Mouse (Mus musculus): ENCODE measurements around the gene Ube2c. TPM values are rescaled to one million over a fixed set of nuclear protein-coding genes. Genes with fewer than 3 reads are reported as not detected.

Ube2c gene
- total and polyA plus RNA-seq, 3 experiments, result 177 to 365 (median 257) TPM

GRCm38 (mm10) chr2:164787032-164787431, 17.3 kb downstream of the Ube2c start:
- Histone ChIP-seq H3K27ac (ENCODE audit: control insufficient read depth, low read depth, low read length) (no peak overlapping the region), H3K79me2 (ENCODE audit: control insufficient read depth, insufficient read depth, low read length, poor library complexity) (no peaks in the 10 kb centered on the region; the same call in 1 of the 2 replicates), H3K4me3 (ENCODE audit: control insufficient read depth in 1 of 2, insufficient read depth in 1 of 2, low read depth in 2 of 2, low read length in 2 of 2) (no peak overlapping the region), H3K9me3 (replicated peaks; ENCODE audit: insufficient read depth, low read length) (no peaks in the 10 kb centered on the region), H3K9ac (ENCODE audit: control insufficient read depth, low read depth, low read length, poor library complexity, severe bottlenecking) (no peak overlapping the region), H3K4me1 (ENCODE audit: control insufficient read depth in 1 of 2, insufficient read depth in 2 of 2, low read length in 2 of 2) (peaks cover 3 to 9% of the 10 kb centered on the region in 2 experiments; a peak in 3 of 4 replicates), H3K27me3 (ENCODE audit: control insufficient read depth in 1 of 2, insufficient read depth in 2 of 2, low read length in 2 of 2) (no peaks in the 10 kb centered on the region), H3K36me3 (ENCODE audit: control insufficient read depth in 1 of 2, insufficient read depth in 2 of 2, low read length in 2 of 2) (peaks cover 0 to 5% of the 10 kb centered on the region in 2 experiments; a peak in 1 of 4 replicates)
- no peak for TF ChIP-seq MAX (IDR thresholded peaks at IDR 0.05; ENCODE audit: low read length)
- no peak for TF ChIP-seq CTCF (IDR thresholded peaks at IDR 0.05 in 2 of 3, conservative IDR thresholded peaks at IDR 0.05 in 1 of 3; ENCODE audit: control insufficient read depth in 1 of 3, insufficient read depth in 1 of 3, low read depth in 2 of 3, low read length in 3 of 3, poor library complexity in 1 of 3, severe bottlenecking in 1 of 3)
- no peak for TF ChIP-seq ZC3H11A (IDR thresholded peaks at IDR 0.05; ENCODE audit: low read depth, low read length)
- TF ChIP-seq POLR2AphosphoS2 (IDR thresholded peaks at IDR 0.05; ENCODE audit: low read length), result no peak
- TF ChIP-seq NRF1 (IDR thresholded peaks at IDR 0.05; ENCODE audit: insufficient read depth, low read depth, low read length, poor library complexity, severe bottlenecking), result no peak
- no peak for TF ChIP-seq TCF12 (IDR thresholded peaks at IDR 0.05; ENCODE audit: low read depth, low read length)
- no peak for TF ChIP-seq ELF1 (IDR thresholded peaks at IDR 0.05; ENCODE audit: low read depth, low read length)
- no peak for TF ChIP-seq HCFC1 (IDR thresholded peaks at IDR 0.05; ENCODE audit: low read depth, low read length)
- TF ChIP-seq MAZ (IDR thresholded peaks at IDR 0.05; ENCODE audit: low read depth, low read length), result no peak
- TF ChIP-seq MAFK (IDR thresholded peaks at IDR 0.05; ENCODE audit: borderline replicate concordance, low read depth, low read length), result no peak
- no peak for TF ChIP-seq TBP (IDR thresholded peaks at IDR 0.05; ENCODE audit: low read depth, low read length)
- no peak for TF ChIP-seq MYB (IDR thresholded peaks at IDR 0.05; ENCODE audit: low read depth, low read length)
- no peak for DNase-seq (ENCODE audit: low read depth, low spot score)

- TF ChIP-seq MXI1 (IDR thresholded peaks at IDR 0.05; ENCODE audit: low read depth, low read length), result no peak
- no peak for TF ChIP-seq ETS1 (IDR thresholded peaks at IDR 0.05; ENCODE audit: low read depth, low read length)
- TF ChIP-seq POLR2AphosphoS5 (IDR thresholded peaks at IDR 0.05; ENCODE audit: borderline replicate concordance, low read depth, low read length), result no peak
- TF ChIP-seq MEF2A (IDR thresholded peaks at IDR 0.05; ENCODE audit: extremely low read depth, insufficient replicate concordance, low read depth, low read length, poor library complexity, severe bottlenecking), result no peak
- no peak overlapping the region for H3K4me3 ChIP-seq (ENCODE audit: control insufficient read depth in 1 of 2, insufficient read depth in 1 of 2, low read depth in 2 of 2, low read length in 2 of 2)
These were observed 18.1 kb downstream of the Ube2c start for GRCm38 (mm10) chr2:164787779-164788178.

More at GRCm38 (mm10) chr2:164787779-164788178, 18.1 kb downstream of the Ube2c start:
- H3K4me1 ChIP-seq (ENCODE audit: control insufficient read depth in 1 of 2, insufficient read depth in 2 of 2, low read length in 2 of 2), result peaks cover 3 to 9% of the 10 kb centered on the region in 2 experiments; a peak in 3 of 4 replicates
- H3K36me3 ChIP-seq (ENCODE audit: control insufficient read depth in 1 of 2, insufficient read depth in 2 of 2, low read length in 2 of 2), result peaks cover 0 to 5% of the 10 kb centered on the region in 2 experiments; a peak in 1 of 4 replicates
- no peaks in the 10 kb centered on the region; the same call in 1 of the 2 replicates for H3K79me2 ChIP-seq (ENCODE audit: control insufficient read depth, insufficient read depth, low read length, poor library complexity)
- no peak overlapping the region for H3K9ac ChIP-seq (ENCODE audit: control insufficient read depth, low read depth, low read length, poor library complexity, severe bottlenecking)
- no peaks in the 10 kb centered on the region for H3K27me3 ChIP-seq (ENCODE audit: control insufficient read depth in 1 of 2, insufficient read depth in 2 of 2, low read length in 2 of 2)
- no peak overlapping the region for H3K27ac ChIP-seq (ENCODE audit: control insufficient read depth, low read depth, low read length)
- DNase-seq (ENCODE audit: low read depth, low spot score), result no peak
- H3K9me3 ChIP-seq (replicated peaks; ENCODE audit: insufficient read depth, low read length), result no peaks in the 10 kb centered on the region

All from MEL (cell line).